Mouse (Mus musculus) olfactory bulb, adult 2 months (tissue): ENCODE measurements around the gene Lrrc29.

ENCODE experiments used
- CTCF ChIP-seq: fragments of 200-500 bp; IDR thresholded peaks from 2 replicates; pipeline ENCODE4 v1.5.1; 2012; ENCODE audit warnings: low read depth, mild to moderate bottlenecking, low read length, moderate library complexity; ENCODE audit not compliant: insufficient read depth
- POLR2A ChIP-seq: fragments of 200-500 bp; IDR thresholded peaks from 2 replicates; pipeline ENCODE4 v1.6.1; 2012; ENCODE audit warnings: mild to moderate bottlenecking, low read depth, low read length, moderate library complexity; ENCODE audit not compliant: insufficient read depth

GRCm38 (mm10) chr8:105280567-105280966 lies 45.5 kb downstream of the Lrrc29 start:
- no peak for TF ChIP-seq CTCF
- TF ChIP-seq POLR2A = no peak
